Mouse (Mus musculus) spleen, embryonic (tissue): ENCODE results near the gene Ank2.

Experiments
- CTCF ChIA-PET: fragments of 350-600 bp; sonication (Branson Sonifier 250); formaldehyde crosslinking; loops from one replicate; lab custom pipeline; 2022; lab: Charles Lee

The Ank2 gene

DNA sequence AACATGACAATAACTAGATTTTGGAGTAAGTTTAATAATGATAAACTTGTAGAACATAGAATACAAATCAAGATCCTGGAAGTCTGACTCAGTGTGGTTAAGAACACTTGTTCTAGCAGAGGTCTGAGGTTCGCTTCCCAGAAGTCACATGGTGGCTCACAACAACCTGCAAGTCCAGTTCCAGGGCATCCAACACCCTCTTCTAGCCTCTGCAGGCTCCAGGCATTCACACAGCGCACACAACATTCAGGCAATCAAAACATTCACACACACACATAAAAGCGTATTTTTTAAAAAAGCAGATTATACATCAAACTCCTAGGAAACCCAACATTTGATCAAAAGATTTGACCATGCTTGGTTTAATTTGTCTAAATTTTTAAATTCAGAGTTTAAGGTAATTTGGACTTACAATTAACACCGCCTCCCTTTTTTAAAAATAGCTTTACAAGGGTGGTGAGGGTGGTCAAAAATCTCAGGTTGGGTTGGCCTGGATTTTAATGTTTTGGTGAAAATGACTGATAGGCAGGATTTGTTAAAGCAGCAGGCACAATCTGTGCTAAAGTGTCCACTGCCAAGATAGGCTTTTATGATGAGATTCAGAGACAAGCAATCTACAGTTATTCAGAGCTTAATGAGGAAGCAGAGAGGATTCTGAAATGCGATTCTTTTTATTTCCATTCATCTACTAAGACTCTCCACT lies 310.9 kb downstream of the Ank2 start:
- CTCF ChIA-PET, result no interaction called here

DNA sequence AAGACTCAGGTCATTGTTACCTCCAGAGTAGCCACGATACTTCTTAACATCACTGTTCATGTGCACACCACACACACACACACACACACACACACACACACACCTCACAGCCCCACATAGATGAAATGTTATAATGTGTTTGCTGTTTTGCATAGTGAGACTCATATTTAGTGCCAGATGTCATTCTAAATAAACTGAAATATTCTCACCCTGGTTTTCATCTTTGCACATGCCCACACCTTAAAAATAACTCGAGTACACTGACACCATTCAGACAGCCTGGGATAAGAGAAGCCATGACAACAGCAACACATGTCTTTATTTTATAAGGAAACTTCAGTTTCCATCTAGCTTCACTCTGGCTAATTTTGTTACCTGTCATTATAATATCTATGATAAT lies 312.1 kb downstream of the Ank2 start:
- CTCF ChIA-PET, result no interaction called here

DNA sequence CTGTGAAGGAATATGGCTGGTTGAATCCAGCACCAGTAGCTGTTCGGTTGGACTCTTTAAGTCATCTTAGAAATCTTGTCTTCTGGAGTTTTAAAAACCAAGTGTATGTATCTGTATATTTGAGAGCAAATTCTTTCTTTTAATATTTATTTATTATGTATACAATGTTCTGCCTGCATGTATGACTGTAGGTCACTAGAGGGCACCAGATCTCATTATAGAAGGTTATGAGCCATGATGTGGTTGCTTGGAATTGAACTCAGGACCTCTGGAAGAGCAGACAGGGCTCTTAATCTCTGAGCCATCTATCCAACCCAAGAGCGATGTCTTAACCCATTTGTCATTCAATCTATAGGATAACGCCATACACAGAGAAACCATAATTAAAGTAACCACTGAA lies 312.9 kb downstream of the Ank2 start:
- CTCF ChIA-PET, result no interaction called here

DNA sequence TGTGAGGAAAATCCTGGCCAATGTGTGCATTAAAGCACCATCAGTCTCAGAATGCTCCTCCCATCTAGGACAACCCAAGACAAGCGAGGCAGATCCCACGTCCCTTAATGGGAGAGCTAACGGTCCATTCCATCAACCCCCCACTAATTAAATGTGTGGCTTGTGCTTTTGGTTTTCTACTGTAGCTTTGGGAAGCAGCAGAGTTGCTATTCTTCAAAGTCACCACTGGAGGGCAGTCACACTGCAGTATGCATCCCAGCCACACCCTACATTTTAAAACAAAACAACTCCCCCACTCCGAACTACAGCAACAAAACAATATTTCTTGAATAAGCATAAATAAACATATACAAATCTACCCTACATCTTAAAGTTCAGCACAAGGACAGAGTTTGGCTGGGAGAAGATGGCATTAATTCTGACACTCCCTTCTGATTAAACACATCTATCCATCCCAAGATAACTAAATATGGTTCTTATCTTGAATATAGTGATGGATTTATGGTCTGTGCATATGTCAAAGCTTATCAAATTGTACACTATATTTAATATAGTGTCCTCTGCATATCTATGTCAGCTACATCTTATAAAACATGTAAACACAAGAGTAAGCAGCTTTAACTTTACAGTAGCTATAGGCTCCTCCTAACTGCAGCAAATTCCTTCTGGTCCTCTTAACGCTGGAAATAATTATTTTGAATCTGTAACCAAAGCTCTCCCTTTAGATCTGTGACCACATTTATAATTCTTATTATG lies 315.0 kb downstream of the Ank2 start:
- CTCF ChIA-PET, result no interaction called here

DNA sequence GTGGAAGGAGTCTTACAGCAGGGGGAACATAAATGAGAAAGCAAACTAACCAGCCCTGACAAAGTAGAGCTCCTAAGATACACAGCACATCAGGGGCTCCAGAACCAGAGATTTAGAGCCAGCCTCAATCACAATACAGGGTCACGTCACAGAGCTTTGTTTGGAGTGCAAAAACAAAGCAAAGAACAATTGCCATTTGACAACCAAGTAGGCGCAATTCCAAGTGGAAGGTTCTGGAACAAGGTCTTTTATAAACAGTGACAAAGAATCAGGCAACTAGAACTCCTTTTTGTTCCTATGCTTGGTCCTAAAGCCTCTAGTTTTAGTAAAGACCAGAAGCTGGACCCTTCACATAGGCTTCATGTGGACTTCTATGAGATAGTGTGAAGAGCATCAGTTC lies 326.5 kb downstream of the Ank2 start:
- CTCF ChIA-PET, result no interaction called here

DNA sequence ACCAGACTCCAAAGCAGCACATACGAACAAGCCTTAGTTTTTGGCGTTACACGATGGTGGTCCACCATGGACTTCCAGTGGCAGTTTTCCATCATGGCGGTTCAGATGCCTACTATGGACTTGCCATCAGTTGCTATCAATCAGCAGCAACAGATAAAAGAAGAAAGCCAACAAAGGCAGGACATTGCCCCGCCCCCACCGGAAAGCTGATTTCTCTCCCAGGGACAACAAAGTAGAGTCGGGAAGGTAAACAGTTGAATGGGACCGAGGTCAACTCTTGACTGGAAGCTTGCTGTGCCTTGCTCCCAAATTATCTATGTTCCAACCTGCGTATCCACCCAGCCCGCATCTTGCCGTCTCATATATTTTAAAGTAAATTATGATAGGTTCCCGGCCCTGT lies 328.9 kb downstream of the Ank2 start:
- CTCF ChIA-PET, result no interaction called here

GRCm38 (mm10) chr3:127169114-127169513 lies 330.0 kb downstream of the Ank2 start:
- CTCF ChIA-PET, result interaction anchor here (0.6 kb wide), 1 partner anchor 40 kb away, joined by 6 read pairs; no protein-coding TSS in a partner anchor

DNA sequence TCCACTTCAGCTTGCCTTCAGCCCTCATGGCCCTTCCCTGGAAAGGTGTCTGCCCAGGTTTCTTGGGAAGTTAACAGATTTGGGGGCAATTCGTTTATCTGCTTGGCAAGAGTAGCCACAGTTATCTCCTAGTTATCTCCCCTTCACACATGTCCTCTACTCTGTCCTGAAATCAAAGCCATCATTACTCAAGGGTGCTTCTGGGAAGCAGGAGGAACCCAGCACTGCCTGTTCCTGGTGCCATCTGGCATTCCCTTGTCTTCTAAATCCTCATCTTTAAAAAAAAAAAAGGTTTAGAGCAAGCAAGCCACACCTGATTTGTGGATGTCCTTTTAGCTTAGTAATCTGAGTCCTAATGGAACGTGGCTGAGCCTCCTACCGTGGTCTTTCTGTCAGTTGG lies 335.4 kb downstream of the Ank2 start:
- CTCF ChIA-PET, result interaction anchor here (0.6 kb wide), 1 partner anchor 10 kb away, joined by 3 read pairs; no protein-coding TSS in a partner anchor

- CTCF ChIA-PET, result no interaction called here
Observed at GRCm38 (mm10) chr3:127161998-127162712, 337.0 kb downstream of the Ank2 start.

- CTCF ChIA-PET, result no interaction called here
Observed at GRCm38 (mm10) chr3:127161085-127161837, 337.9 kb downstream of the Ank2 start.

DNA sequence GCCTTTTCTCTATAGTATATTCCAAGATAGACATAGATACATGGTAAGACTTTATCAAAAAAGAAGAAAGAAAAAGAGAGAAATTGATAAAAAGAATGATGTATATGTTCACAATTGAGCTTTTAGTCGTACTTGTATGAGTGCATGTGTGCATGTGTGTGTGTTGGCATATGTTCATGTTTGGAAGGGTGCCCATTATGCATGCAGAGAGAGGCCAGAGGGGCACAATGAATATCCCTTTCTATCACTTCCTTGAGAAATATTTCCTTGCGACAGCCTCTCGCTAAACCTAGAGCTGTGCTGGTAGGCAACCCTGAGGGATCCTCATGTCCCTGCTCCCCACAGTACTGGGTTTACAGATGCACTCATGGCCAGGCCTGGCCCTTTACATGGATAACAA lies 341.4 kb downstream of the Ank2 start:
- CTCF ChIA-PET, result no interaction called here

GRCm38 (mm10) chr3:127156080-127156479 lies 343.1 kb downstream of the Ank2 start:
- CTCF ChIA-PET, result no interaction called here

GRCm38 (mm10) chr3:127153861-127154260 lies 345.3 kb downstream of the Ank2 start:
- CTCF ChIA-PET, result interaction anchor here (0.7 kb wide), 1 partner anchor 10 kb away, joined by 3 read pairs; no protein-coding TSS in a partner anchor

DNA sequence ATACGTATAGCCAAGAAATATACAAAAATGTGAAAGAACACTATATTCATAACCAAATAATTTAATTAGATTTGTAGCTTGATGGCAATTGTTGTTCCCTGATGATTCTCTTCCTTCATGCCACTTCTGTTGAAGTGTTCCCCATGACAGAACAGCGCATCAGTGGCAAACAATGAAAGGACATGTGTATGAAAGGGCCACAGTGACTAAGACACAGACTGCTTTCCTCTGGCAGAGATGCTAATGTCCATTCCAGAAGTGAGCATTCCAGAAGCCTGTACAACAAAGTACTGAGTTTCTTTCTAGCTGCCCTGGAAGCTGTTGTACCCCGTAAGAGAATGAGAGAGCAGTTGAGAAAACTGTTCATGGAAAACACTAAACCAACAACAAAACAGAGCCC lies 345.7 kb downstream of the Ank2 start:
- CTCF ChIA-PET, result interaction anchor here (0.7 kb wide), 1 partner anchor 11 kb away, joined by 3 read pairs; no protein-coding TSS in a partner anchor

DNA sequence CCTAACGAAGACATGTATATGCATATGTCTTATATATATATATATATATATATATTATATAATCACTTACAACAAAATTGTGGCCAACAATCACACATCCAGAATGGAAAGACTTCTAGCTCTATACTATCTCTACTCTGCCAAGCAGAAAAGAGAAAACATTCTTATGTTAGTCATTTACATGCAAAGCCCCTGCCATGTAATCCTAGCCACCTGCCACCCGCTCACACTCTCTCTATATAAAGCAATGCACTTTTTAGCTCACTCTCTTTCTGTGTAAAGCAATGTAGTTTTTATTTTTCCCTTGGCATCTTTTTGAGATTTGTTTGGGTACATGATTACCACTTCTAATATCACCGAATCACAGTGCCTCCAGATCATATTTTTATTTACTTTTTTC lies 350.5 kb downstream of the Ank2 start:
- CTCF ChIA-PET, result no interaction called here

DNA sequence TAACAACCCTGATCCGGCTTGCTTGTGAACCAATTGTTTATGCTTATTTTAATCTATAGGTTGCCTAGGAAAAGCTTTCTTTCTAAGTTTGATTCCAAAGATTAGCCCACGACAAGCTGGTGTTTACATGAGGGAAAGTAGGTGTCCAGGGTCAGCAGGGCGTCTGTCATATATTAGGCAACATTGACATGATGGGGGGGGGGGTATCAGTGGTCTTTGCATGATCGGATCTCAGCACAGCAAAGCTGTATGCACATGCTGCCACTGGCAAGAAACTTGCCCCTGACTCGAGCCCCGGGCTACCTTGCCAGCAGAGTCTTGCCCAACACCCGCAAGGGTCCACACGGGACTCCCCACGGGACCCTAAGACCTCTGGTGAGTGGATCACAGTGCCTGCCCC lies 358.6 kb downstream of the Ank2 start:
- CTCF ChIA-PET, result no interaction called here

- CTCF ChIA-PET, result no interaction called here
Observed at GRCm38 (mm10) chr3:127139638-127140037, 359.5 kb downstream of the Ank2 start.

GRCm38 (mm10) chr3:127137508-127137907 lies 361.6 kb downstream of the Ank2 start:
- CTCF ChIA-PET, result no interaction called here

DNA sequence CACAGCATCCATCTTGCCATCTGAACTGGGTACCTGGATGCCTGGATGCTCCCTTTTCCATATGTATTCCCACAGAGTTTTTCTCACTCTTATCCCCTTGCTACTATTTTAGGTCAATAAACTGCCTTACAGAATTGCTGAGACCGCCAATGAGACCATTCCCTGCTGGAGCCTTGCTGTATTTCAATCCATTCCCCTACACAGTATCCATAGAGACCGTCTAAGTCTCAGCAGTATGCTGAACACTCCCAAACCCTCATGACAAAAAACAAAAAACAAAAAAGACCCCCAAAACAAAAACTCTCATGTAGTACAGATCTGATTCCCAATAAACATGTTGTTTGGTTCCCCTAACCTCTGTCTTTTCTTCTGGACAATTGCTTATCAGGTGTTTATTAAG lies 365.1 kb downstream of the Ank2 start:
- CTCF ChIA-PET, result no interaction called here

DNA sequence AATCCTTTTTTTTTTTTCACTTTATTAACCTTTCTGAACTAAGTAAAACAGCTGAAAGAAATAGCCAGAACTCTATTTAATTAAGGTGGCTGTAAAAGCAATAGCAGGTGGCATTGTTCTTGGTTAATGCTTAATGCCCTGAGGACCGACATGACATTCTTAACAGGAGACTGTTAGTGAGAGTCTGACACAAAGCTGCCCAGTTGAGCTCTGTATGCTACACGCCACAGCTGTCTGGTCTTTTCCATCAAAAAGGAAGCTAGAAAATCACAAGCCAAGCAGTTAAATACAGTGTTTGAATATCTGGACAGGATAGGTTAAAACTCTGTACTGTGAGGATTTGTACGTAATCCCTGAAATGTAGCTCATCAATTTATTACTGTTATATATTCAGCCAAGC lies 368.1 kb downstream of the Ank2 start:
- CTCF ChIA-PET, result no interaction called here

DNA sequence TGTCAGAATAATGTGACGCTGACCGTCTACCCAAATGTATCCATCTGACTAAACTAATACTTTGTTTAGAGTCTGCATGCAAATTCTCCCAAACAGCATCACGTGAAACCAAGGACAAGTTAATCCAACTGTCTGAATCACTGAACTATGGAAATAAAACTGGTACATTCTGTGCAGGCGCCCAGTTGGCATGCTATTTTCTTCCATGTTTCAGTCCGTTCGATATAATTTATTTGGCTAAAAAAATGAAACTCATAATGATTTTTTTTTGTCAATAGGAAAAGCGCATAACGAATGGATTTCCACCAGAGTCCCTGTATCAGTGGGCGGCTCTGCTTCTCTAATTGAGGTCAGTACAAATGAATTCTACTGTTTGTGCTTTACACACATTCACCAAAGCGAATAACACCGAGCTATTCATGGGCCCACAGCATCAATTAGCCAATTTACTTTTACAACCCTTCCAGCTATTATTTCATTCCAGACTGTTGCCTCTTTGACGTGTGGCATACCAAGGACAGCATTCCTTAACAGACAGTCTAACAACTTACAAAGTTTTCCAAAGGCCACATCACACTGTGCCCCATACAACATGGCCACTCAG lies 368.9 kb downstream of the Ank2 start:
- CTCF ChIA-PET, result no interaction called here
